Mouse (Mus musculus): Measurements from ENCODE around the gene Ankrd54. TPM values are rescaled to one million over a fixed set of nuclear protein-coding genes. Genes with fewer than 3 reads are reported as not detected.
"Not testable (repeated sequence)": the region's sequence is repeated elsewhere in the genome, so short reads cannot be mapped to it uniquely, and the experiment has no call there.

Gene Ankrd54
- total RNA-seq, 2 experiments from 2014 or later: 9.1 to 10.7 TPM

DNA sequence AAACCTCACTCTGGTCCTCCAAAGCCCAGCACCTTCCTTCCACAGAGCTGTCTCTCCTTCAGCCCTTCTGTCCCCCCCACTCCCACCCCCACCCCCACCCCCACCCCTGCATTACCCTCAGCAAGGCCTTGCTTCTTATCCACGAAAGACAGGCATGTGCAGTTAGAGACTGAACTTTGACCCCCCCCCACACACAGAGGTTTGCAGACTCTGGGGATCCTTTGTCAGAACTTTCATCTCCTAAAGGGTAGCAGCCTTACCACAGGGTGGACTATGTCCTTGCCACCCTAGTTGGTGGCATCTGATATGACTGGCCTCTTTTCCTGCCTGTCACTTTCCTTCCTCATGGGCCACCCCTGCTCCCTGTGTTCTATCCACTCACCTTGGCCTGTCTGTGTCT is 39.3 kb downstream of the Ankrd54 start:
- no peak for DNase-seq
- intact Hi-C loops (cut with DNase I): no loop called here

DNA sequence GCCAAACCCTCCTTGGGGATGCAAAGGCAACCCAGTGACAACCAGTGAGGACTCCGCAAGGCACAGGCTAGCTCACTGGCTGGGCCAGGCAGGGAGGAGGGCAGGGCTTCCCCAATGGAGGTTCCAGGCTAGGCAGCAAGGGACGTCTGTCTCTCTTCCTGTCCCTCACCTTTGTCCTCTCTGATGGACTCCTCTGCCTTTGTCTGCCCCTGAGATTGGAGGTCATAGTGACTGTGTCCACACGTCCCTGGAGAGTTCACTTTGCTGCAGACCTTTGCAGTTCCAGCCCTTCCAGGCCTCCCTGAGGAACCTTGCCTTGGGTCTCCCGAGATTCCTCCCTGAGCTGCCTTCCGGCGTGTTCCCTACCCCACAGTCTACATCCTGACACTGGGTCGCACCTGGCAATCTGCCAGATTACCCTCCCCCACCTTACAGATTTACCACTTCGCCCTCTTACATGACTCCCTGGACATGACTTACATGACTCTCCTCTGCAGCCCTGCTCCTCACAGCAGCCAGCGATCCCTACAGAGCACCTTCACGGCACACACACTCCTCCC is 39.9 kb downstream of the Ankrd54 start:
- intact Hi-C loops (cut with DNase I): no loop called here

DNA sequence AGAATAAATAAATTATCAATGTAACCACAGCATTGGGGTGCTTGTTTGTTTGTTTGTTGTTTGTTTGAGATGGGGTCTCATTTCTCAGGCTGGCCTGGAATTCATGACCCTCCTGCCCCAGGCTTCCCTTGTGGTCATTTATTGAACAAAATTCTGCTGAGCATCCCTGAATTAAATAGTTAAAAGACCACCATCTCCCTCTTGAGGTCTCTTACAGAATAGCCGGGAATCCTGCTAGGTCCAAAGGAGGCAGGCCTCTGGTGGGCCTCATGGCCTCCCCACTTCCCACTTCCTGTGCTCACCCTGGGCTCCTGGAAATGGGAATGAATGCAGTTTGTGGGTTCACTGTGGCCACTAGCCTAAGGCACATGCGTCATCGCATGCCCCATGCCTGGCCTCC is 43.8 kb downstream of the Ankrd54 start:
- intact Hi-C loops (cut with DNase I): loop anchor here (5.0 kb wide), 1 partner anchor 117 kb away; no protein-coding TSS in a partner anchor
- no peak for DNase-seq

More for the DNA sequence above, 39.9 kb downstream of the Ankrd54 start:
- no peak for DNase-seq

DNA sequence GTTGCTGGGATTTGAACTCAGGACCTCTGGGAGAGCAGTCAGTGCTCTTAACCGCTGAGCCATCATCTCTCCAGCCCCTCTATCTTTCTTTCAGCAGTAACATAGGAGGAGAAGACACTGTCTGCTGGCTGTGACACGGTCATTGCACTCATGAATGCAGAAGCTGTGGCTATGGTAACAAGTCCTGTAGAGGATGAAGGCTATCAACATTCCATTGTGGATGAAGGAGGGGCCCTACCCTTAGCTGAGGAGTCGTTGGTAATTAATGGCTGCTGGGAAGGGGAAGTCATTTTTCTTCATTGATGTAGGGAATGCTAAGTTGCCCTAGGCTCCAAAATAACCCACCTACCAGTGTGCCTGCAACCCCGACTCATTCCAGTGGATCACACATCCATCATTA is 44.5 kb downstream of the Ankrd54 start:
- intact Hi-C loops (cut with DNase I): loop anchor here (5.0 kb wide), 1 partner anchor 116 kb away; no protein-coding TSS in a partner anchor
- DNase-seq: no peak

DNA sequence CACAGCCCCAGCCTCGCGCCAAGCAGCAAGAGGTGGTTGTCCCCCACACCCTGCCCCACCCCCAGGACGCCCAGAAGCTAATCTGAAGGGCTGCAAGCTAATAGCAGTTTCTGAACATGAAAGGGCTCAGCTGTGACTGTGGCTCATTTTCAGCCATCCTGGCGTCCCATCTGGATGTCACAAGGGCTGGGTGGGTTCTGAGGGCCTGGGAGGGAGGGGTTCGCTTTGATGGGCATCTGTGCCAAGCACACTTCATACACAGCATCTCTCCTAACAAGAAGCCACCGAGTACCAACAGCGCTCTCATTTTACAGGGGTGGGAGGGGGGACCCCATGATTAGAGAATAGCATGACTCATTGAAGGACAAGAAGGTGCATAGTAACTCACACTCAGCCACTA is 49.3 kb downstream of the Ankrd54 start:
- intact Hi-C loops (cut with DNase I): no loop called here
- DNase-seq: no peak

DNA sequence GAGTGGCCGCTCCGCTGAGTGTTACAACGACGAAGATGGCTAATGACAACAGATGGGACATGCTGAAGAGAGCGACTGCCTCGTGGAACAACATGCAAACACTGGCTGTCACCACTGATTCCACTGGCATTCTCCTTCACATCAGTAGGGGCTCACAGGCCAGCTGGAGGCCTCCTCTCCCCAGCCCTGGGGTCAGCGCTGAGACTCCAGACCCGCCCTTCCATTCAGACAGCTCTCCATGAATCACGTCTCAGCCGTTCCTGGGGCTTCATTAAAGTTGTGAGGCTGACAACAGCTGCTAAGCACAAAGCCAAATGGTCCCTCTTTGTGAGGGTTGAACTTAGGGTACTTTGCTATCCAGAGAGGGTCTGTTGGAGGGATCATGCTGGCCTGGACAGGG is 51.1 kb downstream of the Ankrd54 start:
- DNase-seq: no peak
- intact Hi-C loops (cut with DNase I): no loop called here

- intact Hi-C loops (cut with DNase I): no loop called here
- DNase-seq: no peak
Measured at GRCm38 (mm10) chr15:79009734-79010133, 53.0 kb downstream of the Ankrd54 start.

DNA sequence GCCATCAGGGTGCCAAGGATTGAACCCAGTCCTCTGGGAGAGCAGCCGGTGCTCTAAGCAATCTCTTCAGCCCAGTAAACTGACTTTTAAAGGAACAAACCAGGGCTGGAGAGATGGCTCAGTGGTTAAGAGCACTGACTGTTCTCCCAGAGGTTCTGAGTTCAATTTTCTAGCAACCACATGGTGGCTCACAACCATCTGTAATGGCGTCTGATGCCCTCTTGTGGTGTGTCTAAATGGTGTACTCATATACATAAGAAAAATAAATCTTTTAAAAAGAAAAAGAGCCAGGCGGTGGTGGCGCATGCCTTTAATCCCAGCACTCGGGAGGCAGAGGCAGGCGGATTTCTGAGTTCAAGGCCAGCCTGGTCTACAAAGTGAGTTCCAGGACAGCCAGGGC is 54.9 kb downstream of the Ankrd54 start:
- intact Hi-C loops (cut with DNase I); DNase-seq: not testable (repeated sequence)

- no peak for DNase-seq
Measured at GRCm38 (mm10) chr15:79007059-79007458, 55.6 kb downstream of the Ankrd54 start.

DNA sequence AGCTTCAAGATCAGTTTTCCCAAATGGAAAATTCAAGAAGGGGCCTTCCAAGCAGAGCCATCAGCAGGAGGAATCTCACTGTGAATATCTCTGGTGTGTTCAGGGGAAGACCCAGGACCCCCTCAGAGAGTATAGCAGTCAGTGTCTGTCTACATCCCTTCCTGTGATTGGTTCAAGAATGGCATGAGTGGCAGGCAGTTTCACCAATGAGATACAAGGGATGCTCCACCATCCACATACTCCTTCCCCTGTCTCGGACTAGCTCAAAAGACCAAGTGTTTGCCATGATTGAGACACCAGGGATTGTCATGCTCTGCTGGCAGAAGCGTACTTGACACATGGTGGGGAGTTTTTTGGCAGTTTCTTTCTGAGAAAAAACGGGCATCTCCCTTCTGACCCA is 56.1 kb downstream of the Ankrd54 start:
- intact Hi-C loops (cut with DNase I): no loop called here
- no peak for DNase-seq

More at GRCm38 (mm10) chr15:79007059-79007458, 55.6 kb downstream of the Ankrd54 start:
- intact Hi-C loops (cut with DNase I): no loop called here

DNA sequence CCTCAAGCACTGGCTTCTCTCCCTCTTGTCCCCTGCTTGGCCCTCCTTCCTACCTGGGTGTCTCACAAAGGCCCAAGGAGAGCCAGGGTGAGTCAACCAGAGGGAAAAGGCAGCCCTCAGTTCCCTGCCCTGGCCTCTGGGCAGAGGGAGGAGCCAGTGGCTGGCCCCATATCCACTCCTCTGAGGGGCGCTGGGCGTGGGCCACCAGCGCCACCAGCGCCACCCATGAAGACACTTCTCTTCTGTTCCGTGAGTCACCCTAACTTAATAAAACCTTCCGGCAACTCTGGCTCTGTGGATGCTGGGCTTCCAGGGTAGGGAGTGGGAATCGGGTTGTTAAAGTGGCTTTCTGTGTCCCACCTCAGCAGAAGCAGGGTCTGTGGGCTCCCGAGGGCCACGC is 57.1 kb downstream of the Ankrd54 start:
- intact Hi-C loops (cut with DNase I): no loop called here
- DNase-seq: no peak

Other genes starting within 250 kb of the Ankrd54 start
- gene Cdc42ep1, start 220.3 kb downstream of the Ankrd54 start, total RNA-seq (2021): 10 to 100 TPM; 63.9 to 68.5 TPM
- under 1 TPM in 1 of 2 experiments, not detected in 1; 0.64 TPM for gene Lgals2, start 207.4 kb downstream of the Ankrd54 start, total RNA-seq (2021)
- 10 to 100 TPM; 40.4 to 45.2 TPM for gene Gga1, start 185.7 kb downstream of the Ankrd54 start, total RNA-seq (2021)
- not detected for gene Gm49510, start 163.2 kb downstream of the Ankrd54 start, total RNA-seq (2021)
- 1 to 10 TPM; 6.3 to 8.2 TPM for gene Sh3bp1, start 163.1 kb downstream of the Ankrd54 start, total RNA-seq (2021)
- 1 to 10 TPM; 2.8 to 3.2 TPM for gene Pdxp, start 149.0 kb downstream of the Ankrd54 start, total RNA-seq (2021)
- gene Lgals1, start 136.2 kb downstream of the Ankrd54 start, total RNA-seq (2021): 100 to 1,000 TPM; 372 to 385 TPM
- gene Nol12, start 128.0 kb downstream of the Ankrd54 start, total RNA-seq (2021): 10 to 100 TPM; 17.8 to 18.9 TPM
- gene Triobp, start 115.2 kb downstream of the Ankrd54 start, total RNA-seq (2021): 10 to 100 TPM; 49.2 to 58.0 TPM
- gene H1f0, start 34.4 kb downstream of the Ankrd54 start, total RNA-seq (2021): 100 to 1,000 TPM; 208 to 227 TPM
- gene Galr3, start 21.0 kb downstream of the Ankrd54 start, total RNA-seq (2021): not detected
- gene Eif3l, start 12.3 kb upstream of the Ankrd54 start, total RNA-seq (2021): 10 to 100 TPM; 94.5 to 95.7 TPM
- 10 to 100 TPM; 80.2 to 82.8 TPM for gene Micall1, start 46.0 kb upstream of the Ankrd54 start, total RNA-seq (2021)
- 100 to 1,000 TPM; 118 to 130 TPM for gene Polr2f, start 78.1 kb upstream of the Ankrd54 start, total RNA-seq (2021)
- gene 1700088E04Rik, start 78.4 kb upstream of the Ankrd54 start, total RNA-seq (2021): 1 to 10 TPM; 1.8 to 2.3 TPM
- 1 to 10 TPM; 1.6 to 2.4 TPM for gene Sox10, start 102.3 kb upstream of the Ankrd54 start, total RNA-seq (2021)
- gene Pick1, start 166.3 kb upstream of the Ankrd54 start, total RNA-seq (2021): 10 to 100 TPM; 25.1 to 25.8 TPM
- gene Gm49486, start 166.5 kb upstream of the Ankrd54 start, total RNA-seq (2021): 1 to 10 TPM; 1.0 to 1.1 TPM
- under 1 TPM; 0.15 to 0.24 TPM for gene Slc16a8, start 191.9 kb upstream of the Ankrd54 start, total RNA-seq (2021)
- under 1 TPM in 1 of 2 experiments, not detected in 1; 0.62 TPM for gene Baiap2l2, start 222.6 kb upstream of the Ankrd54 start, total RNA-seq (2021)